Mouse (Mus musculus): Measurements from ENCODE around the gene Gtf2a2. TPM values are rescaled to one million over a fixed set of nuclear protein-coding genes. Genes with fewer than 3 reads are reported as not detected.

Gtf2a2 gene
- polyA plus RNA-seq, 1 experiment from 2014 or later: 205 TPM

GRCm38 (mm10) chr9:70044865-70045264 is 32.5 kb downstream of the Gtf2a2 start:
- no peak for ATAC-seq (ENCODE audit: insufficient read depth, low FRiP score, low read depth)
- 59% methylated on average over 2 of the region's 2 CpGs for WGBS
- no peaks in the 10 kb centered on the region for H3K36me3 ChIP-seq
- H3K4me1 ChIP-seq: peaks cover 30% of the 10 kb centered on the region; the same call in 1 of the 2 replicates
- H3K4me3 ChIP-seq (replicated peaks): no peak overlapping the region
- H3K9ac ChIP-seq: no peak overlapping the region
- H3K27ac ChIP-seq: no peak overlapping the region
- no peaks in the 10 kb centered on the region for H3K27me3 ChIP-seq (replicated peaks)
- H3K9me3 ChIP-seq: no peaks in the 10 kb centered on the region
- H3K4me2 ChIP-seq: no peak overlapping the region

DNA sequence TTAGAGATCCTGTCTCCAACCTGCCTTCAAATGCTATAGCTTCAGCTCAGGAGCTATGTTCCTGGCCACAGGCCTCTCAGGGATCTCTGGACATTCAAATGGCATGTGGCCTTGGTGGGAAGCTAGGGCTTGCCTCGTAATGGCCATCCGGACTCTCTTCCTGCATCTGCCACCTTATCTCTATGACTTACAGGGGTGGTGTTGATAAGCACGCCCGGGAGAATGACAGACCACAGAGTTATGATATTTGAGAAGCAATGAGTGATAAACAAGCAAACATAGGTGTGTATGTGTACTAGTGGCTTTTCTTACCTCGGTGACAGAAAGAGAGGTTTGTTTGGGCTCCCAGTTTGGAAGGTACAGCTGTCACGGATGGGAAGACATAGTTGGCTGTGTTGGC is 33.9 kb downstream of the Gtf2a2 start:
- ATAC-seq (ENCODE audit: insufficient read depth, low FRiP score, low read depth): 0 out of 2 replicates have a peak, but pooled peaks have one; percentile 43
- Histone ChIP-seq H3K4me2 (no peak overlapping the region), H3K36me3 (no peaks in the 10 kb centered on the region), H3K4me1 (peaks cover 33% of the 10 kb centered on the region; the same call in 1 of the 2 replicates), H3K4me3 (replicated peaks) (no peak overlapping the region), H3K27ac (no peak overlapping the region), H3K9ac (no peak overlapping the region), H3K27me3 (replicated peaks) (no peaks in the 10 kb centered on the region), H3K9me3 (no peaks in the 10 kb centered on the region)
- 62% methylated on average over 6 of the region's 6 CpGs for WGBS

DNA sequence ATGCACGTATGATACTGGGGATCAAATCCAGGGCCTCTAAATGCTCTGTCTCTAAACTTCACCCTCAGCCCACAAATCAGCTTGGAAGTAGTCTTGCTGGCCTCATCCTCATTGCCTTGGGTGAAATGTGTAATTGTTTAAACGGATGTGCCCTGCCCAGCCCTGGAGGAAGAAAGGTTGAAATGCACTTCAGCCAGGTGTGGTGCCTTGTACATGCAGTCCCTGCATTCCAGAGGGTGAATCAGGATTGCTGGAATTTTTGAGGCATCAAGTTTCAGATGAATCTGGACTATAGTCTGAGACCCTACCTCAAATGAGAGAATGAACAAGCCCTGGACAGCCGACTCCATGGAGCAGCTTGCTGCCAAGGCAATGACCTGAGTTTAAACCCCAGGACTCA is 35.5 kb downstream of the Gtf2a2 start:
- no peak for ATAC-seq (ENCODE audit: insufficient read depth, low FRiP score, low read depth)
- no peak overlapping the region for H3K4me2 ChIP-seq
- H3K9ac ChIP-seq: no peak overlapping the region
- 35% methylated on average over 3 of the region's 3 CpGs for WGBS
- H3K27me3 ChIP-seq (replicated peaks): no peaks in the 10 kb centered on the region
- H3K27ac ChIP-seq: peak overlapping the region; percentile 62; the same call in 1 of the 2 replicates
- H3K36me3 ChIP-seq: no peaks in the 10 kb centered on the region
- no peaks in the 10 kb centered on the region for H3K9me3 ChIP-seq
- H3K4me3 ChIP-seq (replicated peaks): no peak overlapping the region
- H3K4me1 ChIP-seq: peaks cover 33% of the 10 kb centered on the region; the same call in 1 of the 2 replicates

- 42% methylated on average over 5 of the region's 5 CpGs for WGBS
Observed at GRCm38 (mm10) chr9:70048280-70048679, 35.9 kb downstream of the Gtf2a2 start.

DNA sequence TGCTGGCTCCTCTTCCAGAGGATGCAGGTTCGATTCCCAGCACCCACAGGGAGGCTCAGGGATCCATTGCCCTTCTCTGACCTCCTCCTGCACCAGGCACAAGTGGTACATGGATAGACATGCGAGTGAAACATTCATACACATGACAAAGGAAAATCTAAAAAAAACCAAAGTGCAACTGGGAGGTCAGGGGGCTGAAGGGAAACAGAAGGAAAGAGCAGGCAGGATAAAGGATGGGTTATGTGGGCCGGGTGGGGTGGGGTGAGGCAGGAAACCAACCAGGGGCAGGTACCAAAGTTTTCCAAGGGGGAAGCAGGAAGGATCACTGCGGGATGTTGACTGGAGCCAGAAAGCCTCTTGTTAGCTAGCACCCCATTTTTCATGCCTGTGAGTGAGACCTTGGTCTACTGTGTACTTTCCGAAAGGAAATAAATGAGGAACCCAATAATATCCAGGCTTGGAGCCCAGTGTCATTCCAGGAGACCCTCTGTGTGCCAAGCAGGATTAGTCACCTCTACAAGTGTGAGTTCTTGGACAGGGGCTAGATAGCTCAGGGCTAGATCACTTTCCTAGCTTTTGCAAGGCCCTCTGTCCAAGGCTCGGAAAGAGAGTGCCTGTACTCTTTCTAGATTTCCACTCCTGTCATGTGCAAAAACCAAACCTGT is 36.5 kb downstream of the Gtf2a2 start:
- Histone ChIP-seq H3K27ac (peak overlapping the region; percentile 62), H3K4me3 (replicated peaks) (no peak overlapping the region), H3K9ac (no peak overlapping the region), H3K4me1 (peaks cover 33% of the 10 kb centered on the region; the same call in 1 of the 2 replicates), H3K9me3 (no peaks in the 10 kb centered on the region), H3K4me2 (no peak overlapping the region), H3K36me3 (no peaks in the 10 kb centered on the region), H3K27me3 (replicated peaks) (no peaks in the 10 kb centered on the region)
- WGBS: 40% methylated on average over 6 of the region's 6 CpGs
- ATAC-seq (ENCODE audit: insufficient read depth, low FRiP score, low read depth): no peak

More at GRCm38 (mm10) chr9:70048280-70048679, 35.9 kb downstream of the Gtf2a2 start:
- H3K27me3 ChIP-seq (replicated peaks): no peaks in the 10 kb centered on the region
- H3K4me1 ChIP-seq: peaks cover 33% of the 10 kb centered on the region; the same call in 1 of the 2 replicates
- H3K4me2 ChIP-seq: no peak overlapping the region
- peak overlapping the region; percentile 62; the same call in 1 of the 2 replicates for H3K27ac ChIP-seq
- H3K36me3 ChIP-seq: no peaks in the 10 kb centered on the region
- H3K9ac ChIP-seq: no peak overlapping the region
- H3K4me3 ChIP-seq (replicated peaks): no peak overlapping the region
- ATAC-seq (ENCODE audit: insufficient read depth, low FRiP score, low read depth): no peak
- no peaks in the 10 kb centered on the region for H3K9me3 ChIP-seq

DNA sequence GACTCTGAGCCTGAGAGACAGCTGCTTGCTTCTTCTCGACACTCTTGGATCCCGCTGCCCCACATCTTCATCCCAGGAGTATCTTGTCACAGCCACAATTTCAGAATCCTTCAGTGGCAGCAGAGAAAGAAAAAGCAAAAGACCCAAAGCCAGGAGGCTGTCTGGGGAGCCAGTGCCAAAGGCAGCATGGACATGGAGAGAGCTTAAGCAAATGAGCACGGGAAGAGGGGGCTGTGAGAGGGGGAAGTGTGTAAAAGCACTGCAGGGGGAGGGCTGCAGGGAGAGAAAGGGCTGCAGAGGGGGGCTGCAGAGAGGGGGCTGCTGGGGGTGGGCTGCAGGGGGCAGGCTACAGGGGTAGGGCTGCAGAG is 37.0 kb downstream of the Gtf2a2 start:
- 32% methylated on average over 3 of the region's 3 CpGs for WGBS
- Histone ChIP-seq H3K4me3 (replicated peaks) (no peak overlapping the region), H3K4me1 (peaks cover 33% of the 10 kb centered on the region; the same call in 1 of the 2 replicates), H3K27ac (peak overlapping the region; percentile 62), H3K9ac (no peak overlapping the region), H3K27me3 (replicated peaks) (no peaks in the 10 kb centered on the region), H3K9me3 (no peaks in the 10 kb centered on the region), H3K36me3 (no peaks in the 10 kb centered on the region), H3K4me2 (peak overlapping the region; percentile 12; the same call in 1 of the 2 replicates)
- ATAC-seq (ENCODE audit: insufficient read depth, low FRiP score, low read depth): no peak

- peak overlapping the region; percentile 12; the same call in 1 of the 2 replicates for H3K4me2 ChIP-seq
- 16% methylated on average over 8 of the region's 8 CpGs for WGBS
Observed at GRCm38 (mm10) chr9:70049839-70050238, 37.5 kb downstream of the Gtf2a2 start.

GRCm38 (mm10) chr9:70052730-70053129 is 40.4 kb downstream of the Gtf2a2 start:
- Histone ChIP-seq H3K27me3 (replicated peaks) (no peaks in the 10 kb centered on the region), H3K4me3 (replicated peaks) (no peak overlapping the region), H3K36me3 (no peaks in the 10 kb centered on the region), H3K4me2 (no peak overlapping the region), H3K9ac (no peak overlapping the region), H3K4me1 (peaks cover 20% of the 10 kb centered on the region; the same call in 1 of the 2 replicates), H3K9me3 (no peaks in the 10 kb centered on the region), H3K27ac (no peak overlapping the region)
- WGBS: 52% methylated on average over 3 of the region's 3 CpGs
- no peak for ATAC-seq (ENCODE audit: insufficient read depth, low FRiP score, low read depth)

More at GRCm38 (mm10) chr9:70049839-70050238, 37.5 kb downstream of the Gtf2a2 start:
- no peak for ATAC-seq (ENCODE audit: insufficient read depth, low FRiP score, low read depth)
- Histone ChIP-seq H3K36me3 (no peaks in the 10 kb centered on the region), H3K9me3 (no peaks in the 10 kb centered on the region), H3K27me3 (replicated peaks) (no peaks in the 10 kb centered on the region), H3K9ac (no peak overlapping the region), H3K4me1 (peaks cover 33% of the 10 kb centered on the region; the same call in 1 of the 2 replicates), H3K27ac (peak overlapping the region; percentile 62; the same call in 1 of the 2 replicates), H3K4me3 (replicated peaks) (no peak overlapping the region)

DNA sequence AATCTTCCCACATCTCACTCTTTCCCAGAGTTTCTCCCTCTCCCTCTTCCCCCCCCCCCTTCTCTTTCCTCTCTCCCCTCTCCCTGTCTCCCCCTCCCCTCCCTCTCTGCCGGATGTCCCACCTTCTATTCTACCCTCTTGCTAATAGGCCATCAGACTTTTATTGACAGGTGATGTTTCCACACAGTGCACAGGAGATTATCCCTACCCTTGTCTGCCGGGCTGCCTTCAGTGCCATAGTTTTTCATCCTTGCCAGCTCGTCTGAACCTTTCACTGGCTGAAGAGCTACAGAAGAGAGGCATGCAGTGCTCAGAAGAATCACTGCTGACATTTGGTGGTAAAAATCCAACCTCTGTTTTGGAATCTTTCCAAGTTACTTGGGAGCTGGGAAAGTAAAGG is 41.1 kb downstream of the Gtf2a2 start:
- Histone ChIP-seq H3K4me2 (no peak overlapping the region), H3K4me1 (peaks cover 14% of the 10 kb centered on the region; the same call in 1 of the 2 replicates), H3K9ac (no peak overlapping the region), H3K36me3 (no peaks in the 10 kb centered on the region), H3K9me3 (no peaks in the 10 kb centered on the region), H3K27me3 (replicated peaks) (no peaks in the 10 kb centered on the region), H3K4me3 (replicated peaks) (no peak overlapping the region), H3K27ac (no peak overlapping the region)
- WGBS: 41% methylated on average over 3 of the region's 3 CpGs
- no peak for ATAC-seq (ENCODE audit: insufficient read depth, low FRiP score, low read depth)

DNA sequence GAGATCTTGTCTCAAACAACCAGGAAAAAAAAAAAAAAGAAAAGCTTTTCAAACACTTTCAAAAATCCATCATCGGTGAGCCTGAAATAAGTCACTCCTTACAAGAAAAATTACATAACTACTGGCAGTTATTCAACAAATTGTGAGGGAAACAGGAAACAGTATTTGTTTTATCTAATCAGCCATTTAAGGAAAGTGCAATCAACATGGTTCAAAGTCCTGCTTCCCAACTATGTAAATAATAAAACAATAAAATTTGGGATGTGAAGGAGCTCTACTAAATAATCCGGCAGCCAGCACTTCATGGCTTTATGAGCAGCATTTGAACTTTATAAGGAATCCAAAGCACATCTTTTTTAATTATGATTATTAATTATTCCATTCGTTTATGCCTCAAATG is 49.7 kb downstream of the Gtf2a2 start:
- no peak overlapping the region for H3K9ac ChIP-seq
- H3K4me1 ChIP-seq: no peaks in the 10 kb centered on the region
- 44% methylated on average over 3 of the region's 3 CpGs for WGBS
- ATAC-seq (ENCODE audit: insufficient read depth, low FRiP score, low read depth): no peak
- no peak overlapping the region for H3K4me3 ChIP-seq (replicated peaks)
- H3K36me3 ChIP-seq: no peaks in the 10 kb centered on the region
- H3K4me2 ChIP-seq: no peak overlapping the region
- H3K27me3 ChIP-seq (replicated peaks): no peaks in the 10 kb centered on the region
- no peaks in the 10 kb centered on the region for H3K9me3 ChIP-seq
- H3K27ac ChIP-seq: no peak overlapping the region

GRCm38 (mm10) chr9:70067497-70067896 is 55.1 kb downstream of the Gtf2a2 start:
- Histone ChIP-seq H3K4me2 (no peak overlapping the region), H3K27me3 (replicated peaks) (no peaks in the 10 kb centered on the region), H3K9me3 (no peaks in the 10 kb centered on the region), H3K9ac (no peak overlapping the region), H3K36me3 (no peaks in the 10 kb centered on the region), H3K4me3 (replicated peaks) (no peak overlapping the region), H3K4me1 (0 out of 2 replicates have a peak, but pooled peaks cover 3% of the 10 kb centered on the region), H3K27ac (no peak overlapping the region)
- WGBS: 74% methylated on average over 3 of the region's 3 CpGs
- ATAC-seq (ENCODE audit: insufficient read depth, low FRiP score, low read depth): no peak

- 0 out of 2 replicates have a peak, but pooled peaks cover 3% of the 10 kb centered on the region for H3K4me1 ChIP-seq
- H3K36me3 ChIP-seq: no peaks in the 10 kb centered on the region
- H3K27ac ChIP-seq: 0 out of 2 replicates have a peak overlapping the region, but pooled peaks have one; percentile 38
- ATAC-seq (ENCODE audit: insufficient read depth, low FRiP score, low read depth): peak; percentile 31; the same call in 1 of the 2 replicates
- H3K4me2 ChIP-seq: no peak overlapping the region
- H3K9ac ChIP-seq: no peak overlapping the region
- 30% methylated on average over 8 of the region's 8 CpGs for WGBS
- no peaks in the 10 kb centered on the region for H3K9me3 ChIP-seq
- H3K27me3 ChIP-seq (replicated peaks): no peaks in the 10 kb centered on the region
- H3K4me3 ChIP-seq (replicated peaks): no peak overlapping the region
Observed at GRCm38 (mm10) chr9:70069961-70070435, 57.6 kb downstream of the Gtf2a2 start.

Data from stomach, embryonic 15.5 days (tissue).